Mouse (Mus musculus) spleen, adult 2 months (tissue): ENCODE data around the gene Top2a.

Source experiments
- CTCF ChIP-seq: fragments of 200-500 bp; IDR thresholded peaks from 2 replicates; pipeline ENCODE4 v1.5.1; 2011; ENCODE audit warnings: mild to moderate bottlenecking, inconsistent platforms; ENCODE audit not compliant: insufficient read depth, insufficient read length, insufficient replicate concordance; ENCODE audit errors: extremely low read depth
- POLR2A ChIP-seq: fragments of 200-500 bp; IDR thresholded peaks from 2 replicates; pipeline ENCODE4 v1.6.1; 2011; ENCODE audit warnings: low read depth, low read length, inconsistent platforms

DNA sequence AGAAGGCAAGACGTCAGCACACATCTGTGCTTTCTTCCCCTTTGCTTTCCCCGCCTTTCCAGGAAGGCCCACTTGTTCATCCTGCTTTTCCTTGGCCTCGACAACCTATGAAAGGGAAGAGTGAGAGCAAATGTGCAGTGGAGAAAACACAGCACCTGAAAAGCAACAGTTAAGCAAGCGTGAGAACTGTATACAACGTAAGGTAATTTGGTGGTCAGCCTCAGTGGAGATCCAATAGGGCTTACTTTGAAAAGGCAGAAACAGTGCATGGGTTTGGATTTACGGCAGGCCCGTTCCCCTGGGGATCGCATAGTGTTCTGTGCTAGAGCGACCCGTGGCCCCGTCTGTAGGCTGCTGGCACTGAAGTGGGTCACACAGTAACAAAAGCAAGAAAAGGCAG is 24.7 kb downstream of the Top2a start:
- TF ChIP-seq CTCF (no peak), POLR2A (no peak)
